Mouse (Mus musculus) liver, embryonic 14.5 days (tissue): ENCODE results near the gene Slc45a3. TPM values are rescaled to one million over a fixed set of nuclear protein-coding genes. Genes with fewer than 3 reads are reported as not detected.

Source experiments
- ATAC-seq: fragments of 200-750 bp; cut with Nextera tagmentation; 2 replicates; pipeline ENCODE4 v1.8.0; 2017; ENCODE audit warnings: moderate number of reproducible peaks, mild to moderate bottlenecking, moderate library complexity; ENCODE audit not compliant: insufficient read depth
- DNase-seq, 3 experiments: peaks; one replicate each; pipeline ENCODE4 v3.0.0-alpha.2; 2012 to 2013; ENCODE audit warnings: low read depth in 3 of 3, low spot score in 3 of 3
- H3K27ac ChIP-seq: fragments of 300-500 bp; sonication (generic); 2 replicates; pipeline ENCODE4 v1.5.1; 2014; ENCODE audit warnings: moderate library complexity, mild to moderate bottlenecking, control low read depth, inconsistent platforms
- H3K27me3 ChIP-seq: fragments of 300-500 bp; sonication (generic); 2 replicates; pipeline ENCODE4 v1.6.1; 2014; ENCODE audit warnings: mild to moderate bottlenecking, low read length, moderate library complexity; ENCODE audit not compliant: control insufficient read depth, insufficient read depth
- H3K36me3 ChIP-seq: fragments of 300-500 bp; sonication (generic); replicated peaks from 2 replicates; pipeline ENCODE4 v1.6.1; 2014; ENCODE audit warnings: low read depth; ENCODE audit not compliant: control insufficient read depth, insufficient read depth
- H3K4me1 ChIP-seq, 2 experiments: fragments of 200-500 bp in 1 of 2; fragments of 300-500 bp in 1 of 2; sonication (generic) in 1 of 2; replicated peaks; 2 replicates each; pipeline ENCODE4 v1.6.1; 2012 to 2014; ENCODE audit warnings: antibody characterized with exemption in 1 of 2, inconsistent platforms in 1 of 2, low read length in 1 of 2; ENCODE audit not compliant: control insufficient read depth in 2 of 2, insufficient read depth in 2 of 2
- H3K4me2 ChIP-seq: fragments of 300-500 bp; sonication (generic); 2 replicates; pipeline ENCODE4 v1.6.1; 2014; ENCODE audit warnings: low read depth, mild to moderate bottlenecking, control low read depth, moderate library complexity
- H3K4me3 ChIP-seq, 2 experiments: fragments of 200-500 bp in 1 of 2; fragments of 300-500 bp in 1 of 2; sonication (generic) in 1 of 2; 2 replicates each; pipeline ENCODE4 v1.5.1; 2012 to 2014; ENCODE audit warnings: low read depth in 2 of 2, low read length in 2 of 2, mild to moderate bottlenecking in 2 of 2, control low read depth in 1 of 2, inconsistent platforms in 1 of 2, moderate library complexity in 1 of 2; ENCODE audit not compliant: insufficient read depth in 1 of 2
- H3K9ac ChIP-seq: fragments of 300-500 bp; sonication (generic); replicated peaks from 2 replicates; pipeline ENCODE4 v1.6.1; 2014; ENCODE audit warnings: mild to moderate bottlenecking, control low read depth, moderate library complexity
- H3K9me3 ChIP-seq: fragments of 300-500 bp; sonication (generic); 2 replicates; pipeline ENCODE4 v1.6.1; 2016; ENCODE audit warnings: low read length, mixed read lengths; ENCODE audit not compliant: control insufficient read depth
- CTCF ChIP-seq: IDR thresholded peaks from 2 replicates; pipeline ENCODE4 v1.5.1; 2016; ENCODE audit warnings: antibody characterized with exemption, low read depth, control low read depth
- EP300 ChIP-seq: IDR thresholded peaks from 2 replicates; pipeline ENCODE4 v1.6.1; 2016; ENCODE audit warnings: antibody characterized with exemption, low read depth
- WGBS: fragments of 180-500 bp; shearing (Covaris S2); extraction: QIAGEN DNeasy Blood & Tissue Kit; methylation state at CpG from one replicate; pipeline ENCODE4 v1.1.7; 2014; ENCODE audit not compliant: insufficient replicate concordance; 5-methylcytosine and 5-hydroxymethylcytosine counted together
- polyA plus RNA-seq, 2 experiments: library from polyadenylated mRNA; depleted of rRNA in 1 of 2; stranded (reverse) in 1 of 2; unstranded in 1 of 2; fragments of >200 nt; fragmentation: Nextera tagmentation in 1 of 2; extraction: Ambion mirVana in 1 of 2; gene quantifications; 2 replicates each; pipeline versions ENCODE4 v1.2.1 to v1.2.3; 2012 to 2014

The Slc45a3 gene
- polyA plus RNA-seq, 2 experiments = 1.8 to 1.9 TPM

DNA sequence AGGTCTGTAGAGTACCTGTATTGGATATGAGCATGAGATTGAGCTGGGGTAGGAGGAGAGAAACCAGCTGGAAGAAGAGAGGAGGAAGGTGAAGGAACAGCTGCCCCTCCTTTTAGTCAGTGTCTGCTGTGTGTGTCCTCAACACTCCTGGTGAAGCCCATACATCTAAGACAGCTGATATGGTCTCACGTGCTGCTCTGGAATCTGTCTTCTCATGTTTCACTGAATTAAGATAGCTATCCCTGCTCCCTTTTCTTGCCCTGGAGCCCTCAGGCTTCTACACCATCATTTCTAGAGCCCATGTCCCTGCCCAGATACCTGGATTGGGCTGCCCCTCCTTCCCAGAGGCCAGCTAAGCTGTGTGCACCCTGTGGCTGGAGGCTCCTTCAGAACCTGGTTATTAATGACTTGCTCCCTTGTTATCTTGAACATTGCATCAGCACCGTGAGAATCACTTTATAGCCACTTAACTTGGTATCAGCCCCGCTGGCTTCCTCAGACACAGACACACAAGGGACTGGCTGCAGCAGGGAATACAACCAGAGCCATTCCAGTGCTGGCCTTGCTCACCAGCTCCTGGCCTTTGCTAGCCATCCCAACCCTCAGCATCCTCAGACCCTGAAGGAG is 7.5 kb upstream of the Slc45a3 start:
- no peaks in the 10 kb centered on the region for H3K36me3 ChIP-seq
- H3K27me3 ChIP-seq = 0 out of 2 replicates have a peak, but pooled peaks cover under 1% of the 10 kb centered on the region
- ATAC-seq (no peak), DNase-seq (no peak)
- H3K9ac ChIP-seq = no peak overlapping the region
- peaks cover 0 to 2% of the 10 kb centered on the region in 2 experiments; a peak in 1 of 4 replicates for H3K4me1 ChIP-seq
- TF ChIP-seq EP300 (no peak), CTCF (no peak)
- WGBS = 26% methylated on average over 3 of the region's 3 CpGs
- no peak overlapping the region for H3K4me3 ChIP-seq
- H3K9me3 ChIP-seq = no peaks in the 10 kb centered on the region
- H3K27ac ChIP-seq = no peak overlapping the region
- H3K4me2 ChIP-seq = no peak overlapping the region

DNA sequence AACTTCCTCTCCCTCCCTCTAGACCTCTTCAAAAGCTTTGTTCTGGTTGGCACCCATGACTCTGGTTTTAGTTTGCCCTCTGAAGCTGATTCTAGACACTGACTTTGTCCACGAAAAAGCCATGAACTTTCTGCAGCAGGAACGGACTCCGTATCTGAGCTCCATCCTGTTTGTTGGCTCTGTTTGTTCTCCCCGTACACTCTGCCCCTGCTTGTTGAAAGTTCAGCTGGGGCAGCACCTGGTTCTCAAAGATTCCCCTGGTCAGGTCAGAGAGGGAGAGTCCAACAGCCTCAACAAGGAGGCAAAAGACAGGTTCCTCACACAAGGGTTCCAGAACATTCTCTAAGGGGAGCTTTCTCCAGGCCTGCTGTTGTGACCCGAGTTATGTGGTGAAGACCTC is 5.4 kb upstream of the Slc45a3 start:
- Histone ChIP-seq H3K4me1 (peaks cover 0 to 2% of the 10 kb centered on the region in 2 experiments; a peak in 1 of 4 replicates), H3K4me2 (no peak overlapping the region), H3K27me3 (peaks cover 18% of the 10 kb centered on the region), H3K9ac (no peak overlapping the region), H3K9me3 (no peaks in the 10 kb centered on the region), H3K36me3 (no peaks in the 10 kb centered on the region), H3K4me3 (no peak overlapping the region), H3K27ac (no peak overlapping the region)
- TF ChIP-seq CTCF = no peak
- TF ChIP-seq EP300 = no peak
- no peak for ATAC-seq
- 61% methylated on average over 5 of the region's 5 CpGs for WGBS
- DNase-seq = no peak

DNA sequence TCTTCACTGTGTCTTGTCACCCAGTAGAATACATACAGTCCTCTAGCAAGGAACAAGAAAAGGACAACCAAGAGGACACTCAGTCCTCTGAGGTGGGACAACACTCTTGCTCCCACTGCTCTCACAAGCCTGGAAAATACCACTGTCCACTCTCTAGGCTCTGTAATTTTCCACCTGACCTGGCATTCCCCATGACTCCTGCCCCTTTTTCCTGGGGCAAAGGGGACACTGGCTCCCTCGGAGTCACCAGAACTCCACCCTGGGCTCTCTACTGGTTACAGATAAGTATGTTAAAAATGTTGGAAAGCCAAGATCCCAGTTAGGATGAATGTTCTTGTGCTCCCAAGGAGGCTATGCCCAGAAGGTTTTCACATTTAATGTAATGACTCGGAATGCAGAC is 1.8 kb upstream of the Slc45a3 start:
- DNase-seq = no peak
- no peak for TF ChIP-seq CTCF
- TF ChIP-seq EP300 = no peak
- Histone ChIP-seq H3K27me3 (peaks cover 43% of the 10 kb centered on the region), H3K27ac (no peak overlapping the region), H3K36me3 (no peaks in the 10 kb centered on the region), H3K4me1 (peaks cover 0 to 14% of the 10 kb centered on the region in 2 experiments; a peak in 1 of 4 replicates), H3K4me2 (no peak overlapping the region), H3K4me3 (no peak overlapping the region), H3K9me3 (no peaks in the 10 kb centered on the region), H3K9ac (no peak overlapping the region)
- WGBS = 33% methylated on average over 2 of the region's 2 CpGs
- no peak for ATAC-seq

DNA sequence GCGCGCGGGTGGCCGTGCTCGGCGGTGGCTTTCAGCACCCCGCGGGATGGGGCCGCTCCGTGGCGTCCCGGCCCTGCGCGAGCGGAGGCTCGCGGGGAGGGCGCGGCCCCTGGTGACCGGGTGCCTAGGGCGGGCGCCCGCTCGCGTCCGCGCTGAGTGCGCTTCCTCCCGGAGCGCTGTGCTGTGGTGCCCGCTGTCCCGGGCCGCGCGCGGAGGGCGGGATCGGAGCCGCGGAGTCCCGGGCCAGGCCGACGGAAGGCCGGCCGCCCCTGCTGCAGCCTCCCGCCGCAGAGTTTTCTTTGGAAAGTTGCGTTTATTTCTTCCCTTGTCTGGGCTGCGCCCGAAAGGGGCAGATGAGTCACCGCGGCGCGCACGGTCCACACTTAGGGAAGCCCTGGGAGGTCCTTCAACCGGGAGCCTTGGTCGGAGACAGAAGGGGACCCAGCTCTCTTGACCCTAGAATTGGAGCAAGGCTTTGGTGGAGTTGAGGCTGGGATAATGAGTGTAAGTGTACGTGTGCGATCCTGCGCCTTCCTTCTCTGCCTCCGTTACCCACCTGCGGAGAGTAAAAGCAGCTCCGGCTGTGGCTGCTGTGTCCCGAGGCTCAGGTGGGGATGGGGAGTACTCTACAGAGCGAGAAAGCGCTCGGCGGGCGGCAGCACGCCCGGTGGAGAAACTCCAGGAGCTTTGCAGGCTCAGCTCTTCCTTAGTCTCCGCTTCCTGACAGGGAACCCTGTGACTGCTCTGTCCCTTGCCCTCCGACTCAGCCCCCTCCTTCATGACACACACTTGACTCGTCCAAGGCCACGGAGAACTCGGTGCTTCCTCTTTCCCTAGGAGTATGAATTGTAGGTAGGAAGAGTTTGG is 551 bp downstream of the Slc45a3 start:
- Histone ChIP-seq H3K27me3 (peaks cover 43% of the 10 kb centered on the region), H3K4me2 (peak overlapping the region; percentile 66), H3K36me3 (no peaks in the 10 kb centered on the region), H3K4me3 (peak overlapping the region; percentile 58), H3K9ac (peak overlapping the region; percentile 5; the same call in 1 of the 2 replicates), H3K9me3 (no peaks in the 10 kb centered on the region), H3K27ac (no peak overlapping the region), H3K4me1 (peaks cover 0 to 12% of the 10 kb centered on the region in 2 experiments; a peak in 1 of 4 replicates)
- DNase-seq (no peak), ATAC-seq (peak; percentile 34; the same call in 1 of the 2 replicates)
- TF ChIP-seq CTCF (no peak), EP300 (no peak)
- WGBS = under 1% methylated on average over 76 of the region's 76 CpGs

DNA sequence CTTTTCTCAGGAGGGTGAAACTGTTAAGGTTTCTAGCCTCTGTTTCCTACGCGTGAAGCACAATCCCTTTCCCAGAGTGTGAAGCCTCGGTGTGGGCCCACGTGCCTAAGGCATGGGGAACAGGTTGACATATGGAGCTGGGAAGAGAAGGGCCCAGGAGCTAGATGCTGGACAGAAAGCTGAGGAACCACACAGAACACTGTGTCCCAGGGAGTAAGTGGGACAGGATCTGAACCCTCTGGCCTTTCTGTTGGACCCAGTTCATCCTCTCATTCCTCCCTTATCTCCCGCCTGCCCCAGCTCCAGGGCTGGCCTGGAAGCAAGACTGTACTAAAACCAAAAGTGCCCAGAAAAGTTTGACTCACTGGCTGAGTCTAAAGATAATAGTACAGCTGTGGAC is 1.3 kb downstream of the Slc45a3 start:
- Histone ChIP-seq H3K9ac (no peak overlapping the region), H3K36me3 (no peaks in the 10 kb centered on the region), H3K4me2 (peak overlapping the region; percentile 66; the same call in 1 of the 2 replicates), H3K4me1 (peaks cover 0 to 12% of the 10 kb centered on the region in 2 experiments; a peak in 1 of 4 replicates), H3K9me3 (no peaks in the 10 kb centered on the region), H3K27ac (no peak overlapping the region), H3K4me3 (peak overlapping the region in 1 of 2 experiments; percentile 58; a peak in 2 of 4 replicates), H3K27me3 (peaks cover 43% of the 10 kb centered on the region)
- ATAC-seq (no peak), DNase-seq (no peak)
- TF ChIP-seq EP300 (no peak), CTCF (no peak)
- 24% methylated on average over 5 of the region's 5 CpGs for WGBS
